ENCODE assay signal across 8 mouse cellular contexts in the genomic region with DNA sequence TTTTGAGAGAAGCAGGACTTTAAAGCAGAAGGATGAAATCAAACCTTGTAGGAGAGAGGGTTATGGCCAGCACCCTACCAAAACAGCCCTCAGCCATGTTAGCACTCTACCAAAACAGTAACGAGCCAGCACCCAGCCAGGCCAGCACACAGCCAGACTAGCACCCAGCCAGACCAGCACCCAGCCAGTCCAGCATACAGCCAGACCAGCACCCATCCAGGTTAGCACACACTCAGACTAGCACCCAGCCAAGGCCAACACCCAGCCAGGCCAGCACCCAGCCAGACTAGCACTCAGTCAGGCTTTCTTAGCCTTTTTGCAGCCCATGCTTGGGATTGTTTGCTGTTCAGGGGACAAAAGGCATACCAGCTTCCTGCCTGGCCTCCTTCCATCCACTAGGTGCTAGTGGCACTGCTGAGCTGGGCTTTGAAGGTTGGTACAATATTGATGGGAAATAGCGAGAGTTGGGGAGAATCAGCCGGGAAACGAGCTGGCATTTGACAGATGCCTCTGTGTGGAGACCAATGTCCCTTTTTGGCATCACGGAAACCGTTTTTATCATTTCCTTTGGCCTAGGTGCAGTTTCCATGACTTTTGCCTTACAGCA.
DNase-seq lines count a peak whose midpoint lies in the region; ATAC-seq and TF ChIP-seq lines count a peak whose summit lies in the region.

No protein-coding gene starts in this region.

- DNase-seq in lung, adult 2 months: no peak
- no peak for DNase-seq in lung, adult 18-20 months
- peak; percentile 73 to 76 for DNase-seq in cerebellum, postnatal 10 days
- peak; percentile 60 for DNase-seq in forebrain, embryonic 14.5 days (ENCODE audit: low spot score)
- no peak for DNase-seq in thymus, postnatal 10 days (ENCODE audit: low spot score in 2 of 2)
- DNase-seq in frontal cortex, postnatal 36 days (ENCODE audit: low spot score in 2 of 2): no peak
- DNase-seq in adrenal gland, postnatal 4 days (ENCODE audit: low spot score in 2 of 2): no peak

- no peak overlapping the region for H3K9ac ChIP-seq in forebrain, embryonic 14.5 days (ENCODE audit: low read length)
- H3K9ac ChIP-seq in midbrain, embryonic 16.5 days (ENCODE audit: low read depth, low read length): peak overlapping the region; percentile 41; the same call in 1 of the 2 replicates

- H3K4me3 ChIP-seq in lung, adult 2 months (replicated peaks; ENCODE audit: extremely low read depth, low read depth, low read length): no peak overlapping the region
- no peak overlapping the region for H3K4me3 ChIP-seq in forebrain, embryonic 14.5 days (ENCODE audit: low read depth, low read length)
- no peak overlapping the region for H3K4me3 ChIP-seq in midbrain, embryonic 16.5 days (ENCODE audit: low read depth, low read length)

- 55% methylated on average over 6 of the region's 6 CpGs for WGBS in lung, adult 2 months
- 47% methylated on average over 6 of the region's 6 CpGs for WGBS in forebrain, embryonic 14.5 days
- WGBS in midbrain, embryonic 16.5 days: 52% methylated on average over 6 of the region's 6 CpGs

- no peaks in the 10 kb centered on the region for H3K4me1 ChIP-seq in lung, adult 2 months (ENCODE audit: control insufficient read depth, insufficient read depth, low read length)
- no peaks in the 10 kb centered on the region for H3K4me1 ChIP-seq in forebrain, embryonic 14.5 days (ENCODE audit: control insufficient read depth, insufficient read depth, low read length)
- H3K4me1 ChIP-seq in midbrain, embryonic 16.5 days (ENCODE audit: control insufficient read depth, insufficient read depth, low read length): peaks cover 9% of the 10 kb centered on the region

- no peak overlapping the region for H3K4me2 ChIP-seq in forebrain, embryonic 14.5 days (ENCODE audit: low read length)
- H3K4me2 ChIP-seq in midbrain, embryonic 16.5 days (ENCODE audit: low read length): no peak overlapping the region

- no peaks in the 10 kb centered on the region for H3K36me3 ChIP-seq in forebrain, embryonic 14.5 days (ENCODE audit: control insufficient read depth, insufficient read depth, low read length)
- H3K36me3 ChIP-seq in midbrain, embryonic 16.5 days (ENCODE audit: control insufficient read depth, insufficient read depth, low read length): no peaks in the 10 kb centered on the region

- no peaks in the 10 kb centered on the region for H3K27me3 ChIP-seq in forebrain, embryonic 14.5 days (replicated peaks; ENCODE audit: control insufficient read depth, insufficient read depth, low read length)
- no peaks in the 10 kb centered on the region for H3K27me3 ChIP-seq in midbrain, embryonic 16.5 days (ENCODE audit: control insufficient read depth, insufficient read depth, low read depth, low read length)

- H3K27ac ChIP-seq in forebrain, embryonic 14.5 days (ENCODE audit: low read depth, low read length): no peak overlapping the region
- 0 out of 2 replicates have a peak overlapping the region, but pooled peaks have one; percentile 33 for H3K27ac ChIP-seq in midbrain, embryonic 16.5 days (ENCODE audit: low read length)

- 0 out of 2 replicates have a peak, but pooled peaks have one; percentile 3 for TF ChIP-seq CTCF in lung, adult 2 months (IDR thresholded peaks at IDR 0.05; ENCODE audit: insufficient read depth, low read length)

- peak; percentile 38 for ATAC-seq in forebrain, embryonic 14.5 days
- ATAC-seq in midbrain, embryonic 16.5 days: peak; percentile 50; the same call in 1 of the 2 replicates

- no peaks in the 10 kb centered on the region for H3K9me3 ChIP-seq in forebrain, embryonic 14.5 days (replicated peaks; ENCODE audit: control insufficient read depth, low read length)
- no peaks in the 10 kb centered on the region for H3K9me3 ChIP-seq in midbrain, embryonic 16.5 days (replicated peaks; ENCODE audit: control insufficient read depth, low read length, poor library complexity, severe bottlenecking)

- no peak for TF ChIP-seq POLR2A in lung, adult 2 months (IDR thresholded peaks at IDR 0.05; ENCODE audit: borderline replicate concordance, extremely low read depth, low read depth, low read length)

Comparison
In these comparisons a context has a peak if more than half of its experiments do, and no peak if none do; other contexts are left out.
1. DNase-seq: peak in cerebellum, postnatal 10 days (2 of 2) and forebrain, embryonic 14.5 days (single experiment); none in lung, adult 2 months (single experiment), lung, adult 18-20 months (0 of 2), thymus, postnatal 10 days (0 of 2), frontal cortex, postnatal 36 days (0 of 2) and adrenal gland, postnatal 4 days (0 of 2).